Mouse (Mus musculus) ES-E14 (cell line): ENCODE results near the gene Klk9.

ENCODE experiments used
- HCFC1 ChIP-seq: IDR thresholded peaks from 2 replicates; pipeline ENCODE4 v1.6.1; 2012; ENCODE audit warnings: low read length, inconsistent platforms, borderline replicate concordance; ENCODE audit not compliant: insufficient read depth
- ZC3H11A ChIP-seq: IDR thresholded peaks from 2 replicates; pipeline ENCODE4 v1.6.1; 2012; ENCODE audit warnings: low read depth, mild to moderate bottlenecking, inconsistent platforms, low read length, borderline replicate concordance

GRCm38 (mm10) chr7:43785286-43785685 is 6.4 kb upstream of the Klk9 start:
- TF ChIP-seq HCFC1 (no peak), ZC3H11A (no peak)
